11 mouse cellular contexts compared by ENCODE assay signal in genomic region chr1:71675420-71675819, GRCm38 (mm10). TPM values are rescaled to one million over a fixed set of nuclear protein-coding genes. Genes with fewer than 3 reads are reported as not detected.
DNase-seq lines count a peak whose midpoint lies in the region; ATAC-seq and TF ChIP-seq lines count a peak whose summit lies in the region.
"Had no signal": no experiment of that assay in that cellular context is flagged by ENCODE, and none has a peak within 500 bp of the region (broad histone marks: within the 10 kb centered on the region; RNA-seq: fewer than 3 reads in every experiment).

No protein-coding gene starts in this region.

- 65% methylated on average over 2 of the region's 2 CpGs for WGBS in heart, adult 2 months
- 78% methylated on average over 2 of the region's 2 CpGs for WGBS in midbrain, postnatal 0 days
- 70% methylated on average over 2 of the region's 2 CpGs for WGBS in midbrain, embryonic 16.5 days
- 72% methylated on average over 2 of the region's 2 CpGs for WGBS in cerebellum, adult 2 months
- WGBS in forebrain, embryonic 12.5 days = 56% methylated on average over 2 of the region's 2 CpGs

- no peak overlapping the region for H3K4me3 ChIP-seq in heart, adult 2 months
- H3K4me3 ChIP-seq in midbrain, postnatal 0 days (ENCODE audit: low read depth, low read length) = no peak overlapping the region
- H3K4me3 ChIP-seq in midbrain, embryonic 16.5 days (ENCODE audit: low read depth, low read length) = no peak overlapping the region
- H3K4me3 ChIP-seq in cerebellum, adult 2 months (replicated peaks; ENCODE audit: insufficient read depth, low read depth, low read length) = no peak overlapping the region
- H3K4me3 ChIP-seq in forebrain, embryonic 12.5 days (replicated peaks) = no peak overlapping the region
- H3K4me3 ChIP-seq: limb, embryonic 12.5 days; megakaryocyte, embryonic 14.5 days had no signal

- TF ChIP-seq CTCF in heart, adult 2 months (IDR thresholded peaks at IDR 0.05) = peak; percentile 68
- TF ChIP-seq CTCF in midbrain, postnatal 0 days (IDR thresholded peaks at IDR 0.05) = peak; percentile 35
- no peak for TF ChIP-seq CTCF in cerebellum, adult 2 months (IDR thresholded peaks at IDR 0.05; ENCODE audit: borderline replicate concordance, insufficient read depth, low read depth, low read length)

- H3K36me3 ChIP-seq in heart, adult 2 months (ENCODE audit: control insufficient read depth, insufficient read depth, low read length) = no peaks in the 10 kb centered on the region
- no peaks in the 10 kb centered on the region for H3K36me3 ChIP-seq in midbrain, postnatal 0 days (ENCODE audit: insufficient read depth, low read length)
- H3K36me3 ChIP-seq in midbrain, embryonic 16.5 days (ENCODE audit: control insufficient read depth, insufficient read depth, low read length) = no peaks in the 10 kb centered on the region
- H3K36me3 ChIP-seq in splenic B cell, adult 2 months (ENCODE audit: control insufficient read depth, insufficient read depth, low read length, poor library complexity, severe bottlenecking) = no peaks in the 10 kb centered on the region
- H3K36me3 ChIP-seq in forebrain, embryonic 12.5 days (replicated peaks) = no peaks in the 10 kb centered on the region
- H3K36me3 ChIP-seq: limb, embryonic 12.5 days had no signal

- no peak for ATAC-seq in midbrain, postnatal 0 days (ENCODE audit: low FRiP score)
- ATAC-seq in midbrain, embryonic 16.5 days = no peak
- ATAC-seq in common myeloid progenitor, adult 5-6 weeks (replicated peaks; ENCODE audit: low read depth, poor library complexity, severe bottlenecking) = peak; percentile 87
- no peak for ATAC-seq in forebrain, embryonic 12.5 days (ENCODE audit: low FRiP score)

- no peak for TF ChIP-seq POLR2A in heart, adult 2 months (IDR thresholded peaks at IDR 0.05; ENCODE audit: insufficient read depth, low read depth, low read length)
- TF ChIP-seq POLR2A in cerebellum, adult 2 months (IDR thresholded peaks at IDR 0.05; ENCODE audit: borderline replicate concordance, insufficient read depth, low read length) = no peak

- no peak overlapping the region for H3K4me2 ChIP-seq in midbrain, postnatal 0 days (ENCODE audit: low read depth, low read length, poor library complexity, severe bottlenecking)
- no peak overlapping the region for H3K4me2 ChIP-seq in midbrain, embryonic 16.5 days (ENCODE audit: low read length)
- no peak overlapping the region for H3K4me2 ChIP-seq in forebrain, embryonic 12.5 days
- H3K4me2 ChIP-seq: limb, embryonic 12.5 days had no signal

- no peaks in the 10 kb centered on the region for H3K79me2 ChIP-seq in heart, adult 2 months (replicated peaks; ENCODE audit: control insufficient read depth, insufficient read depth, low read length)

- H3K4me1 ChIP-seq in heart, adult 2 months (ENCODE audit: control insufficient read depth, insufficient read depth, low read length) = peaks cover 4% of the 10 kb centered on the region
- 0 out of 2 replicates have a peak, but pooled peaks cover 4% of the 10 kb centered on the region for H3K4me1 ChIP-seq in midbrain, postnatal 0 days (ENCODE audit: insufficient read depth, low read length)
- H3K4me1 ChIP-seq in midbrain, embryonic 16.5 days (ENCODE audit: control insufficient read depth, insufficient read depth, low read length) = peaks cover 3% of the 10 kb centered on the region
- no peaks in the 10 kb centered on the region for H3K4me1 ChIP-seq in cerebellum, adult 2 months (ENCODE audit: control insufficient read depth, insufficient read depth, low read length)
- H3K4me1 ChIP-seq in forebrain, embryonic 12.5 days = peaks cover 11% of the 10 kb centered on the region
- H3K4me1 ChIP-seq: megakaryocyte, embryonic 14.5 days had no signal

- intact Hi-C loops in heart, adult 2 months (cut with DNase I) = loop anchor here (2.0 kb wide), 1 partner anchor 445 kb away; no protein-coding TSS in a partner anchor
- intact Hi-C loops in heart, postnatal 25 days (cut with DNase I) = loop anchor here (5.0 kb wide), 1 partner anchor 447 kb away; no protein-coding TSS in a partner anchor

- H3K27ac ChIP-seq in heart, adult 2 months = no peak overlapping the region
- no peak overlapping the region for H3K27ac ChIP-seq in midbrain, postnatal 0 days (ENCODE audit: low read depth, low read length)
- H3K27ac ChIP-seq in midbrain, embryonic 16.5 days (ENCODE audit: low read length) = no peak overlapping the region
- no peak overlapping the region for H3K27ac ChIP-seq in cerebellum, adult 2 months (ENCODE audit: insufficient read depth, low read length)
- H3K27ac ChIP-seq in forebrain, embryonic 12.5 days = no peak overlapping the region
- H3K27ac ChIP-seq: limb, embryonic 12.5 days had no signal

- no peaks in the 10 kb centered on the region for H3K27me3 ChIP-seq in heart, adult 2 months (ENCODE audit: control insufficient read depth, insufficient read depth, low read length)
- H3K27me3 ChIP-seq in midbrain, postnatal 0 days (ENCODE audit: insufficient read depth, low read length) = no peaks in the 10 kb centered on the region
- H3K27me3 ChIP-seq in midbrain, embryonic 16.5 days (ENCODE audit: control insufficient read depth, insufficient read depth, low read depth, low read length) = no peaks in the 10 kb centered on the region
- H3K27me3 ChIP-seq in splenic B cell, adult 2 months (ENCODE audit: control insufficient read depth, insufficient read depth, low read length, poor library complexity, severe bottlenecking) = no peaks in the 10 kb centered on the region
- no peaks in the 10 kb centered on the region for H3K27me3 ChIP-seq in cerebellum, adult 2 months (ENCODE audit: control insufficient read depth, insufficient read depth, low read length)
- H3K27me3 ChIP-seq in forebrain, embryonic 12.5 days = no peaks in the 10 kb centered on the region
- H3K27me3 ChIP-seq: limb, embryonic 12.5 days; megakaryocyte, embryonic 14.5 days had no signal

- no peak for DNase-seq in heart, adult 2 months
- no peak for DNase-seq in heart, postnatal 25 days (ENCODE audit: low spot score)
- no peak for DNase-seq in midbrain, postnatal 0 days (ENCODE audit: low spot score)
- peak; percentile 3 for DNase-seq in splenic B cell, adult 2 months (ENCODE audit: low read depth, low spot score)
- DNase-seq in cerebellum, adult 2 months = no peak
- DNase-seq: cerebellum, adult 11-12 months had no signal

- no peak for TF ChIP-seq EP300 in heart, adult 2 months (IDR thresholded peaks at IDR 0.05; ENCODE audit: insufficient read depth, low read depth, low read length)

- no peak overlapping the region for H3K9ac ChIP-seq in heart, adult 2 months (ENCODE audit: low read depth, low read length)
- no peak overlapping the region for H3K9ac ChIP-seq in midbrain, postnatal 0 days (replicated peaks; ENCODE audit: low read length, poor library complexity, severe bottlenecking)
- no peak overlapping the region for H3K9ac ChIP-seq in midbrain, embryonic 16.5 days (ENCODE audit: low read depth, low read length)
- no peak overlapping the region for H3K9ac ChIP-seq in forebrain, embryonic 12.5 days
- H3K9ac ChIP-seq: limb, embryonic 12.5 days had no signal

- no peaks in the 10 kb centered on the region for H3K9me3 ChIP-seq in midbrain, postnatal 0 days (ENCODE audit: low read length)
- no peaks in the 10 kb centered on the region for H3K9me3 ChIP-seq in midbrain, embryonic 16.5 days (replicated peaks; ENCODE audit: control insufficient read depth, low read length, poor library complexity, severe bottlenecking)
- H3K9me3 ChIP-seq in forebrain, embryonic 12.5 days = no peaks in the 10 kb centered on the region
- H3K9me3 ChIP-seq: limb, embryonic 12.5 days; megakaryocyte, embryonic 14.5 days had no signal

RNA-seq across cellular contexts. Expression of gene Fn1, which starts 22.4 kb away (rescaled TPM):
- 10 to 100 TPM; 58.2 to 95.9 TPM for total RNA-seq in heart, adult 2 months (2021)
- polyA plus RNA-seq in heart, adult 2 months (2012; rRNA removed) = 40.5 and 50.6 TPM in 2 replicates
- 10 to 100 TPM; 87.6 TPM for total RNA-seq in heart, postnatal 25 days (2021)
- total RNA-seq in midbrain, postnatal 0 days (2014; rRNA removed) = 71.1 and 101 TPM in 2 replicates
- polyA plus RNA-seq in midbrain, postnatal 0 days (2015; fragmentation: Nextera tagmentation; extraction: Ambion mirVana) = 22.5 and 25.9 TPM in 2 replicates
- 26.0 and 28.8 TPM in 2 replicates for polyA plus RNA-seq in midbrain, embryonic 16.5 days (2015; fragmentation: Nextera tagmentation; extraction: Ambion mirVana)
- total RNA-seq in common myeloid progenitor, adult 5-6 weeks (2017) = 5.4 and 18.0 TPM in 2 replicates
- polyA plus RNA-seq in cerebellum, adult 2 months (2012; rRNA removed) = 25.5 and 27.7 TPM in 2 replicates
- 93.2 and 96.6 TPM in 2 replicates for polyA plus RNA-seq in forebrain, embryonic 12.5 days (2016; fragmentation: Nextera tagmentation; extraction: Ambion mirVana)
